Mouse (Mus musculus) liver, postnatal 0 days (tissue): ENCODE measurements around the gene Serhl.

ENCODE experiments used
- CTCF ChIP-seq: sonication (generic); IDR thresholded peaks from 2 replicates; pipeline ENCODE4 v1.5.1; 2016; ENCODE audit warnings: antibody characterized with exemption, low read depth
- EP300 ChIP-seq: IDR thresholded peaks from 2 replicates; pipeline ENCODE4 v1.6.1; 2016; ENCODE audit warnings: antibody characterized with exemption, low read depth, mild to moderate bottlenecking

DNA sequence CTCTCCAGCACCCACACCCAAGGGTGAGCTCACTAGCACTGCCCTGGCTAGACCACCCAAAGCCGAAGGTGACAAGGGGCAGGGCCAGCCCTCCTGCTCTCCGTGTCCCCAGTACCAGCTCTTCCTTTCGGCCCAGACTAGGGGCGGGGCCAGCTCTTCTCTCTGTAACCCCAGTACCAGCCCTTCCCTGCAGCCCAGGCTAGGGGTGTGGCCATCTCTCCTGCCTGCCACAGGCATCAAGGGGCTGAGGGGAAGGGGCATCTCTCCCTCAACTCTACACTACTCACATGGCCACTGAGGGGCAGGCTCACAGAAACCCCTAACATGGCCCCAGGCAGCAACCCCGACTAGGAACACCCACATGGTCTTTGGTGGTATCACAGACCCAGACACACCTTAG lies 27.6 kb upstream of the Serhl start:
- no peak for TF ChIP-seq CTCF
- TF ChIP-seq EP300 = no peak
